Mouse (Mus musculus): ENCODE data around the gene Gm13119.
"Not testable (repeated sequence)": the region's sequence is repeated elsewhere in the genome, so short reads cannot be mapped to it uniquely, and the experiment has no call there.

DNA sequence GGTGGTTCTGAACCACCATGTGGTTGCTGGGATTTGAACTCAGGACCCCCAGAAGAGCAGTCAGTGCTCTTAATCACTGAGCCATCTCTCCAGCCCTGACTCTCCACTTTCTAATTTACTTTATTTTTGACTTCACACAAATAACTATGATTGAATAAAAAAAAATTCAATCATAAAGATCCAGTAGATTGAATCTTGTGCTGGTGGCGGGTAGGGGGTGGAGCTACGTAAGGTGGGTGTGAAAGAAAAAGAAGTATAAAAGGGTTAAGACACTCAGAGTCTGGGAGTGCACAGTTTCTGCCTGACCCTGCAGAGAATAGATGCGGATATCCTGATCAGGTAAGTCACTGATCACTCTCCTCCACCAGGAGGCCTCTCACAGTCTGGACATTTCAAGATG lies at the start of gene Gm13119:
- TF ChIP-seq EP300 (IDR thresholded peaks at IDR 0.05; ENCODE audit: insufficient read depth, low read depth, low read length); CTCF (IDR thresholded peaks at IDR 0.05; ENCODE audit: low read depth, low read length): not testable (repeated sequence)

Measured in ES-Bruce4 (cell line).